Mouse (Mus musculus) heart, adult 8-10 months (tissue): ENCODE data around the gene Gck. TPM values are rescaled to one million over a fixed set of nuclear protein-coding genes. Genes with fewer than 3 reads are reported as not detected.

ENCODE experiments used
- DNase-seq: peaks from one replicate; pipeline ENCODE4 v3.0.0; 2022; ENCODE audit warnings: low spot score
- total RNA-seq, 4 experiments: library from RNA; stranded (reverse); gene quantifications; 2 replicates each; pipeline ENCODE4 v1.2.4; 2022

Gene Gck
- 10 to 100 TPM; 15.2 to 30.8 (median 18.1) TPM for total RNA-seq

GRCm38 (mm10) chr11:5949586-5950352 lies at the start of gene Gck:
Gck (minus strand) TSS chr11:5950081.
- no peak for DNase-seq

GRCm38 (mm10) chr11:5998472-5998871 lies 48.6 kb upstream of the Gck start:
- no peak for DNase-seq

- DNase-seq = peak; percentile 88
Measured at GRCm38 (mm10) chr11:5995989-5996388, 46.1 kb upstream of the Gck start.

GRCm38 (mm10) chr11:5994880-5995279 lies 45.0 kb upstream of the Gck start:
- no peak for DNase-seq

GRCm38 (mm10) chr11:5994212-5994611 lies 44.3 kb upstream of the Gck start:
- DNase-seq = no peak

- no peak for DNase-seq
Measured at GRCm38 (mm10) chr11:5990910-5991309, 41.0 kb upstream of the Gck start.

GRCm38 (mm10) chr11:5989954-5990593 lies 40.2 kb upstream of the Gck start:
- DNase-seq = no peak

- no peak for DNase-seq
Measured at GRCm38 (mm10) chr11:5988126-5988525, 38.2 kb upstream of the Gck start.

- DNase-seq = no peak
Measured at GRCm38 (mm10) chr11:5983629-5984028, 33.7 kb upstream of the Gck start.

GRCm38 (mm10) chr11:5981323-5981722 lies 31.4 kb upstream of the Gck start:
- no peak for DNase-seq

GRCm38 (mm10) chr11:5980561-5980960 lies 30.7 kb upstream of the Gck start:
- DNase-seq = no peak

- DNase-seq = no peak
Measured at GRCm38 (mm10) chr11:5980108-5980507, 30.2 kb upstream of the Gck start.

GRCm38 (mm10) chr11:5979088-5979487 lies 29.2 kb upstream of the Gck start:
- DNase-seq = no peak

- no peak for DNase-seq
Measured at GRCm38 (mm10) chr11:5976106-5976505, 26.2 kb upstream of the Gck start.

GRCm38 (mm10) chr11:5975068-5975467 lies 25.2 kb upstream of the Gck start:
- DNase-seq = no peak

- no peak for DNase-seq
Measured at GRCm38 (mm10) chr11:5974053-5974452, 24.2 kb upstream of the Gck start.

- DNase-seq = no peak
Measured at GRCm38 (mm10) chr11:5973151-5973550, 23.3 kb upstream of the Gck start.

- DNase-seq = no peak
Measured at GRCm38 (mm10) chr11:5971202-5971601, 21.3 kb upstream of the Gck start.

- no peak for DNase-seq
Measured at GRCm38 (mm10) chr11:5968223-5968622, 18.3 kb upstream of the Gck start.

GRCm38 (mm10) chr11:5966751-5967150 lies 16.9 kb upstream of the Gck start:
- no peak for DNase-seq

- DNase-seq = no peak
Measured at GRCm38 (mm10) chr11:5965865-5966264, 16.0 kb upstream of the Gck start.

GRCm38 (mm10) chr11:5960051-5960450 lies 10.2 kb upstream of the Gck start:
- no peak for DNase-seq

GRCm38 (mm10) chr11:5955546-5956276 lies 5.8 kb upstream of the Gck start, which contains the start of gene Ykt6:
Ykt6 (plus strand) TSS chr11:5955693.
- DNase-seq = peak; percentile 97
